Mouse (Mus musculus): Measurements from ENCODE around the gene Nup205. TPM values are rescaled to one million over a fixed set of nuclear protein-coding genes. Genes with fewer than 3 reads are reported as not detected.

Gene Nup205
- polyA plus RNA-seq (2012; rRNA removed), result 58.1 and 58.9 TPM in 2 replicates

DNA sequence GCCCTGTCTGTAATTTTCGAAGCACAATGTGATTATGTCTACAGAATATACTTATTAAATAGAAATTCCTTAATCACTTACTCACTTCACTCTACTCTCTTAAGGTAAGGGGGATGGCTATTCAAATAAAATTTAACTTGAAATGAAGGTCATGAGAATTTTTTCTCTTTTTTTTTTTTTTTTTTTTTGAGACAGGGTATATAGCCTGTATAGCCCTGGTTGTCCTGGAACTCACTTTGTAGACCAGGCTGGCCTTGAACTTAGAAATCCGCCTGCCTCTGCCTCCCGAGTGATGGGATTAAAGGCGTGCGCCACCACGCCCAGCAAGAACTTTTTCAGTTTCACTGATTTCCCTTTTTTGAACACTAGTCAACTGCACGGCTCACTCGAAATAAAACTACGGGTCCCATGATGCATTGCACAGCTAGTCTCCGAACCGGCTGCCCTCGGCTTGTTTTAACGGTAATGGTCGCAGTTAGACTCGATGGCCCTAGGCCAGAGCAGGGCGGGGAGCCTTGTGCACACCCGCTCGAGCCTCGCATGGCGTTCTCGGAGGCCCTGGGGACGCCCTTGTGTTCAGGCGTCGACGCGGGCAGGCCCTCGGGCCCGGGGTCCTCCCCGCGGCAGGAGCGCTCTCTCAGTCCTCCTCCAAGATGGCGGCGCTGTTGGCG, at the start of gene Nup205:
Gene Nup205 (plus strand): TSS at position 443 of the 671 bp plus-strand sequence.

DNA sequence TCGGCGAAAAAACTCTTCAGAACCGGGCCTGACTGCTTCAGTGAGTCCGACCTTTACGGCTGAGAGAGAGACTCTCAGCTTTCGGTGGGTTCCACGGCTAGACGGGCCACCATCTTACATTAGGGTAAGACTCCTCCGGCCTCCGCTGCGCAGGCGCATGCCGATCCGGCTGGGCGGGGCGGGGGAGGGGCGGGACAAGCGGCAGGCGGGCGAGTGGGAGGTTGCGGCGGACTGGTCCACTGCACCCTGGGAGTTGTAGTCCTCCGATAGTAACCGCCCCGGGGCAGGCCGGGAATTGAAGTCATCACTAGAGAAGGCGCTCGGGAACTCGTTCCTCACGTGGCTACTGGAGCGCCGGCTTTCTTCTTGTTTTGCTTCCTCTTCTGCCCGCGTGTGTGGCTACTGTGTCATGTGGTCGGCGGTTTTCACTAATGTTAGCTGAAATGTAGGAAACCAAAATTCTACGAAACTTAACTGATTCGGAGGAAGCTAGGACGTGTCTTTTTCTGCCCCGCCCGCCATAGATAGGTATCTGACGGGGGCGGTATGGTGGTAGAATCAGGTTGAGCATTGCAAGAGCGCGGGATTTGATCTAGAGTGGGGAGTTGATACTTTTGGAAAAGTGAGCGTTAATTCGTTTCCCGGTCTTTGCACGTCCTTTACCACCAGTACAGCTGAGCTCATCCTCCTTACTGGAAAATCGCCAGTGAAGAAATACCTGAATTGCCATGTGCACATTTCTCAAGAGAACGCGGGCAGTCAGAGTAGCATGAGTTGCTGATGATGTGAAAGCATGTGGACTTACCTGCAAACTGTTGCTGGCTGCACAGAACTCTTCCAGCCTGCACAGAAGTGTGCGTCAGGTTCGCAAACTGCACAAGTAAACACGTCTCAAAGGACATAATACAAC, 43.4 kb upstream of the Nup205 start, which contains the start of gene Cnot4:
Gene Cnot4 (minus strand): TSS at position 146 of the 910 bp plus-strand sequence.

Other genes starting within 250 kb of the Nup205 start
- 1.3 and 1.8 TPM in 2 replicates for gene Slc23a4, start 189.0 kb upstream of the Nup205 start, polyA plus RNA-seq (2012; rRNA removed)
- gene Cnot4, start 43.7 kb upstream of the Nup205 start, polyA plus RNA-seq (2012; rRNA removed), result 22.1 TPM in 2 replicates
- gene Slc13a4, start 130.7 kb downstream of the Nup205 start, polyA plus RNA-seq (2012; rRNA removed), result 4.1 and 4.2 TPM in 2 replicates
- 0.38 and 0.52 TPM in 2 replicates for gene Fam180a, start 148.7 kb downstream of the Nup205 start, polyA plus RNA-seq (2012; rRNA removed)